Mouse (Mus musculus) CH12.LX (cell line): ENCODE results near the gene Sema3b.
A peak's percentile ranks its signal among the peaks of the same experiment; 100 is the strongest.

Source experiments
- CTCF ChIP-seq, 2 experiments: IDR thresholded peaks in 1 of 2; conservative IDR thresholded peaks in 1 of 2; 2 replicates each; pipeline ENCODE4 v1.5.1; 2011 to 2012; ENCODE audit warnings: low read depth in 2 of 2, low read length in 2 of 2, improper control_type of control experiment in 1 of 2, inconsistent platforms in 1 of 2, mild to moderate bottlenecking in 1 of 2, moderate library complexity in 1 of 2
- E2F4 ChIP-seq: IDR thresholded peaks from 2 replicates; pipeline ENCODE4 v1.6.1; 2011; ENCODE audit warnings: low read depth, low read length, improper control_type of control experiment; ENCODE audit not compliant: insufficient replicate concordance
- ETS1 ChIP-seq: conservative IDR thresholded peaks from 2 replicates; pipeline ENCODE4 v1.6.1; 2012; ENCODE audit warnings: low read depth, mild to moderate bottlenecking, inconsistent platforms, low read length, improper control_type of control experiment, moderate library complexity
- MAFK ChIP-seq: IDR thresholded peaks from 2 replicates; pipeline ENCODE4 v1.6.1; 2011; ENCODE audit warnings: low read length, improper control_type of control experiment; ENCODE audit not compliant: insufficient replicate concordance
- MYC ChIP-seq: IDR thresholded peaks from 2 replicates; pipeline ENCODE4 v1.6.1; 2011; ENCODE audit warnings: low read depth, mild to moderate bottlenecking, improper control_type of control experiment, low read length
- NRF1 ChIP-seq: IDR thresholded peaks from 2 replicates; pipeline ENCODE4 v1.6.1; 2014; ENCODE audit warnings: low read depth, mild to moderate bottlenecking, inconsistent platforms, low read length, improper control_type of control experiment, moderate library complexity
- POLR2A ChIP-seq: IDR thresholded peaks from 2 replicates; pipeline ENCODE4 v1.6.1; 2011; ENCODE audit warnings: low read depth, mild to moderate bottlenecking, improper control_type of control experiment, low read length
- RCOR1 ChIP-seq: conservative IDR thresholded peaks from 2 replicates; pipeline ENCODE4 v1.6.1; 2012; ENCODE audit warnings: low read depth, mild to moderate bottlenecking, inconsistent platforms, low read length, improper control_type of control experiment
- TCF12 ChIP-seq: IDR thresholded peaks from 2 replicates; pipeline ENCODE4 v1.6.1; 2014; ENCODE audit warnings: low read depth, mild to moderate bottlenecking, inconsistent platforms, low read length, improper control_type of control experiment
- USF2 ChIP-seq: conservative IDR thresholded peaks from 2 replicates; pipeline ENCODE4 v1.6.1; 2011; ENCODE audit warnings: low read depth, low read length, improper control_type of control experiment

DNA sequence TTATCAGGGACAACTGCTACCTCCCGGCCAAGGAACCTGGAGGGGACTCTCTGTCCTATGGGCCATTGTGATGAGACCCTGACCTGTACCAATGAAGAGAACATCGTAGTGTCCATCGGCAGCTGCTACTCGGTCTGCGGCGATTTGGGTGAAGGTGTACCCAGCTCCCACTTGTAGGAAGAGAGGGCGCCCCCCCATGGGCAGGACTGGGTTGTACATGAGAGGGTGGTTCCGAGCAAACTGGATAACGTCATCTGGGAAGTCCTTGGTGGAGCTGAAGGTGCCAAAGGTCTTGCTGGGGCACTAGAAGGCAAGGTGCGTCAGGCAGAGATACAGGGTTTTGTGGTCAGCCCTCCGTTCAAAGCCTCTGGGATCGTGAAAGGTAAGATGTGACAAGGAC is 8.3 kb downstream of the Sema3b start:
- TF ChIP-seq CTCF (conservative IDR thresholded peaks at IDR 0.05 in 1 of 2, IDR thresholded peaks at IDR 0.05 in 1 of 2; ENCODE audit: low read depth in 2 of 2, low read length in 2 of 2) (peak in 1 of 2 experiments; percentile 36; a peak in 2 of 4 replicates), RCOR1 (no peak), E2F4 (no peak), POLR2A (no peak), TCF12 (no peak), MAFK (no peak), ETS1 (no peak), NRF1 (no peak), USF2 (no peak), MYC (no peak)
